Mouse (Mus musculus) thymus, adult 2 months (tissue): ENCODE data around the gene Btnl2. TPM values are rescaled to one million over a fixed set of nuclear protein-coding genes. Genes with fewer than 3 reads are reported as not detected.

ENCODE experiments used
- DNase-seq: peaks from one replicate; pipeline ENCODE4 v3.0.0; 2021
- H3K27ac ChIP-seq: fragments of 200-500 bp; 2 replicates; pipeline ENCODE4 v1.5.1; 2012; ENCODE audit warnings: low read length, control low read depth; ENCODE audit not compliant: control insufficient read depth, insufficient read depth
- H3K27me3 ChIP-seq: fragments of 200-500 bp; 2 replicates; pipeline ENCODE4 v1.6.1; 2012; ENCODE audit warnings: mild to moderate bottlenecking, low read length, moderate library complexity, mixed read lengths; ENCODE audit not compliant: control insufficient read depth, insufficient read depth
- H3K36me3 ChIP-seq: fragments of 200-500 bp; 2 replicates; pipeline ENCODE4 v1.6.1; 2012; ENCODE audit warnings: mild to moderate bottlenecking, low read length, moderate library complexity; ENCODE audit not compliant: control insufficient read depth, insufficient read depth
- H3K4me1 ChIP-seq: fragments of 200-500 bp; replicated peaks from 2 replicates; pipeline ENCODE4 v1.6.1; 2012; ENCODE audit warnings: low read length; ENCODE audit not compliant: control insufficient read depth, insufficient read depth
- H3K4me3 ChIP-seq: fragments of 200-500 bp; 2 replicates; pipeline ENCODE4 v1.5.1; 2012; ENCODE audit warnings: mild to moderate bottlenecking, low read length, control low read depth, moderate library complexity; ENCODE audit not compliant: control insufficient read depth, insufficient read depth
- CTCF ChIP-seq: fragments of 200-500 bp; IDR thresholded peaks from 2 replicates; pipeline ENCODE4 v1.5.1; 2012; ENCODE audit warnings: mild to moderate bottlenecking, control low read depth, low read length, moderate library complexity, borderline replicate concordance; ENCODE audit not compliant: control insufficient read depth, poor library complexity, insufficient read depth; ENCODE audit errors: extremely low read depth
- POLR2A ChIP-seq: fragments of 200-500 bp; IDR thresholded peaks from 2 replicates; pipeline ENCODE4 v1.6.1; 2012; ENCODE audit warnings: mild to moderate bottlenecking, low read length, control low read depth, moderate library complexity; ENCODE audit not compliant: control insufficient read depth, poor library complexity, insufficient read depth; ENCODE audit errors: extremely low read depth
- WGBS: fragments of 180-500 bp; shearing (Covaris S2); methylation state at CpG from one replicate; pipeline ENCODE4 v1.1.7; 2018; 5-methylcytosine and 5-hydroxymethylcytosine counted together
- polyA plus RNA-seq: library from polyadenylated mRNA; depleted of rRNA; stranded (reverse); fragments of >200 nt; gene quantifications from 2 replicates; pipeline ENCODE4 v1.2.3, GENCODE M21; 2012

Btnl2 gene
- polyA plus RNA-seq, 1 experiment: 1.4 TPM

- no peak for DNase-seq
- no peak overlapping the region for H3K4me3 ChIP-seq
- WGBS: 89% methylated on average over 1 of the region's 1 CpGs
- H3K36me3 ChIP-seq: no peaks in the 10 kb centered on the region
- TF ChIP-seq CTCF: no peak
- TF ChIP-seq POLR2A: no peak
- H3K27me3 ChIP-seq: no peaks in the 10 kb centered on the region
- H3K27ac ChIP-seq: peak overlapping the region; percentile 52
- peaks cover 12% of the 10 kb centered on the region for H3K4me1 ChIP-seq
Observed at GRCm38 (mm10) chr17:34312185-34312584, 42.4 kb upstream of the Btnl2 start.

- no peak overlapping the region for H3K4me3 ChIP-seq
- 37% methylated on average over 3 of the region's 3 CpGs for WGBS
- H3K4me1 ChIP-seq: peaks cover 12% of the 10 kb centered on the region
- no peaks in the 10 kb centered on the region for H3K36me3 ChIP-seq
- peak; percentile 82 for DNase-seq
- no peak for TF ChIP-seq POLR2A
- TF ChIP-seq CTCF: peak; percentile 74; the same call in 1 of the 2 replicates
- H3K27ac ChIP-seq: no peak overlapping the region
- H3K27me3 ChIP-seq: no peaks in the 10 kb centered on the region
Observed at GRCm38 (mm10) chr17:34313393-34313792, 41.2 kb upstream of the Btnl2 start.

GRCm38 (mm10) chr17:34314286-34314685, 40.3 kb upstream of the Btnl2 start:
- WGBS: 84% methylated on average over 9 of the region's 9 CpGs
- no peak overlapping the region for H3K4me3 ChIP-seq
- no peaks in the 10 kb centered on the region for H3K36me3 ChIP-seq
- DNase-seq: no peak
- no peak for TF ChIP-seq CTCF
- no peak for TF ChIP-seq POLR2A
- H3K27ac ChIP-seq: no peak overlapping the region
- peaks cover 10% of the 10 kb centered on the region for H3K4me1 ChIP-seq
- H3K27me3 ChIP-seq: no peaks in the 10 kb centered on the region

- Histone ChIP-seq H3K4me1 (peaks cover 4% of the 10 kb centered on the region), H3K27ac (no peak overlapping the region), H3K4me3 (no peak overlapping the region), H3K36me3 (no peaks in the 10 kb centered on the region), H3K27me3 (no peaks in the 10 kb centered on the region)
- TF ChIP-seq POLR2A (no peak), CTCF (no peak)
- no peak for DNase-seq
- WGBS: 81% methylated on average over 1 of the region's 1 CpGs
Observed at GRCm38 (mm10) chr17:34315512-34315911, 39.1 kb upstream of the Btnl2 start.

- H3K4me1 ChIP-seq: peaks cover 4% of the 10 kb centered on the region
- H3K27me3 ChIP-seq: no peaks in the 10 kb centered on the region
- TF ChIP-seq POLR2A (no peak), CTCF (no peak)
- H3K36me3 ChIP-seq: no peaks in the 10 kb centered on the region
- 91% methylated on average over 2 of the region's 2 CpGs for WGBS
- no peak overlapping the region for H3K27ac ChIP-seq
- H3K4me3 ChIP-seq: no peak overlapping the region
- DNase-seq: no peak
Observed at GRCm38 (mm10) chr17:34316697-34317096, 37.9 kb upstream of the Btnl2 start.

- WGBS: 41% methylated on average over 2 of the region's 2 CpGs
- Histone ChIP-seq H3K36me3 (no peaks in the 10 kb centered on the region), H3K4me1 (peaks cover under 1% of the 10 kb centered on the region), H3K27ac (no peak overlapping the region), H3K27me3 (no peaks in the 10 kb centered on the region), H3K4me3 (no peak overlapping the region)
- DNase-seq: no peak
- no peak for TF ChIP-seq POLR2A
- no peak for TF ChIP-seq CTCF
Observed at GRCm38 (mm10) chr17:34317275-34317674, 37.3 kb upstream of the Btnl2 start.

- H3K4me3 ChIP-seq: no peak within 1 kb of the TSS
- DNase-seq: peak; percentile 18
- H3K4me1 ChIP-seq: peaks cover 7% of the 10 kb centered on the region
- no peak within 1 kb of the TSS for H3K27ac ChIP-seq
- H3K36me3 ChIP-seq: no peaks in the 10 kb centered on the region
- no peak for TF ChIP-seq CTCF
- TF ChIP-seq POLR2A: no peak
- H3K27me3 ChIP-seq: no peaks in the 10 kb centered on the region
- WGBS: 79% methylated on average over 4 of the region's 4 CpGs
Observed at GRCm38 (mm10) chr17:34325436-34325835, 29.2 kb upstream of the Btnl2 start, which contains the start of gene H2-Eb2. Gene H2-Eb2, plus strand, starts transcription at chr17:34325665.
